Mouse (Mus musculus) urinary bladder, postnatal 14 days (tissue): ENCODE measurements around the gene Gal3st3.
A peak's percentile ranks its signal among the peaks of the same experiment; 100 is the strongest.
"Not testable (repeated sequence)": the region's sequence is repeated elsewhere in the genome, so short reads cannot be mapped to it uniquely, and the experiment has no call there.

ENCODE experiments used
- DNase-seq: peaks from one replicate; pipeline ENCODE4 v3.0.0; 2021; ENCODE audit warnings: low spot score

Gal3st3 gene

GRCm38 (mm10) chr19:5306968-5307734, 9.0 kb downstream of the Gal3st3 start:
- no peak for DNase-seq

GRCm38 (mm10) chr19:5309025-5309424, 10.9 kb downstream of the Gal3st3 start:
- no peak for DNase-seq

- DNase-seq, result no peak
Measured at GRCm38 (mm10) chr19:5313189-5313588, 15.1 kb downstream of the Gal3st3 start.

GRCm38 (mm10) chr19:5323801-5324200, 25.7 kb downstream of the Gal3st3 start:
- peak; percentile 30 for DNase-seq

- DNase-seq, result peak; percentile 58
Measured at GRCm38 (mm10) chr19:5327970-5328369, 29.8 kb downstream of the Gal3st3 start.

- DNase-seq, result no peak
Measured at GRCm38 (mm10) chr19:5334741-5335140, 36.6 kb downstream of the Gal3st3 start.

GRCm38 (mm10) chr19:5335441-5335840, 37.3 kb downstream of the Gal3st3 start, which contains the start of gene Catsper1:
Gene Catsper1, plus strand, starts transcription at chr19:5335741.
- no peak for DNase-seq

GRCm38 (mm10) chr19:5337975-5338374, 39.8 kb downstream of the Gal3st3 start:
- peak; percentile 80 for DNase-seq

- DNase-seq, result no peak
Measured at GRCm38 (mm10) chr19:5341360-5341759, 43.2 kb downstream of the Gal3st3 start.

GRCm38 (mm10) chr19:5345297-5346131, 47.4 kb downstream of the Gal3st3 start:
- no peak for DNase-seq

- no peak for DNase-seq
Measured at GRCm38 (mm10) chr19:5348064-5348463, 49.9 kb downstream of the Gal3st3 start.

GRCm38 (mm10) chr19:5348526-5349501, 50.7 kb downstream of the Gal3st3 start:
- peak; percentile 38 for DNase-seq

- DNase-seq, result not testable (repeated sequence)
Measured at GRCm38 (mm10) chr19:5349502-5349873, 51.4 kb downstream of the Gal3st3 start, which contains the start of gene Cst6. Gene Cst6, minus strand, starts transcription at chr19:5349574.

GRCm38 (mm10) chr19:5353609-5354008, 55.5 kb downstream of the Gal3st3 start:
- no peak for DNase-seq

GRCm38 (mm10) chr19:5356080-5356479, 57.9 kb downstream of the Gal3st3 start:
- DNase-seq, result no peak
